Mouse (Mus musculus) G1E-ER4 (cell line): ENCODE measurements around the gene Spocd1. TPM values are rescaled to one million over a fixed set of nuclear protein-coding genes. Genes with fewer than 3 reads are reported as not detected.

Experiments
- GATA1 ChIP-seq: IDR thresholded peaks from one replicate; pipeline ENCODE4 v1.8.0; 2012; ENCODE audit warnings: low read length, inconsistent platforms
- polyA plus RNA-seq: library from polyadenylated mRNA; stranded (reverse); fragments of >175 nt; gene quantifications from 2 replicates; pipeline ENCODE4 v1.2.3, GENCODE M21; 2012

Gene Spocd1
- polyA plus RNA-seq, 1 experiment = not detected

GRCm38 (mm10) chr4:129983764-129984420, 54.8 kb downstream of the Spocd1 start:
- no peak for TF ChIP-seq GATA1

DNA sequence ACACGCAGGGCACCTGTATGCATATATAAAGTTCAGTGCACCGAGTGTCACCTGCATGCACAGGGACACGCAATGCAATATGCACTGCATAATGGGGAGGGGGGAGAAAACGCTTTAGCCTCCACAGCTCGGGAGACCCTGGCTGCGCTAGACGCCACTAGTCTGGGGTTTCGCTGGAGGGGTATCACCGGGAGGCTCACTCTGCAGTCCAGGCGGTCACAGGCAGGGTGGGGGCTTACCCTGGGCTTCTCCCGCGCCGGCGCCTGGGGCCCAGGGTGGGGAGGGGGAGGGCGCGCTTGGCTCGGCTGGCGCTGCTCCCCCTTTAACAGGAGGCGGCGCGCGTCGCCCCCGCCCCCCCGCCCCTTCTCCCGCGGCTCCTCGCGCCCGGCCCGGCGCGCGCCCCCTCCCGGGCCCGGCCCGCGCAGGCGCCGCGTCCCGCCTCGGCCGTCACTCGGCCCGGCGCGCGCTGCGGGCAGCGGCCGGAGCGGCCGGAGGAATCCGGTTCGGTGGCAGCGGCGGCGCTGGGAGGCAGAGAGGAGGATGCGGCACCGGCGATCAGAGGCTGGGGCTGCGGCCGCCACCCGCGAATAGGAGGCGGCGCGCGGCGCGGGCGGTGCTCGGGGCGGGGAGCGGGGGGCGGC, 55.5 kb downstream of the Spocd1 start, which contains the start of gene Adgrb2:
Gene Adgrb2, plus strand, starts transcription at position 450 of the 641 bp plus-strand sequence.
- no peak for TF ChIP-seq GATA1

GRCm38 (mm10) chr4:129985161-129985670, 56.2 kb downstream of the Spocd1 start:
- no peak for TF ChIP-seq GATA1

GRCm38 (mm10) chr4:129985671-129986441, 56.8 kb downstream of the Spocd1 start:
- no peak for TF ChIP-seq GATA1

- TF ChIP-seq GATA1 = no peak
These were observed 58.9 kb downstream of the Spocd1 start for GRCm38 (mm10) chr4:129987825-129988504.

DNA sequence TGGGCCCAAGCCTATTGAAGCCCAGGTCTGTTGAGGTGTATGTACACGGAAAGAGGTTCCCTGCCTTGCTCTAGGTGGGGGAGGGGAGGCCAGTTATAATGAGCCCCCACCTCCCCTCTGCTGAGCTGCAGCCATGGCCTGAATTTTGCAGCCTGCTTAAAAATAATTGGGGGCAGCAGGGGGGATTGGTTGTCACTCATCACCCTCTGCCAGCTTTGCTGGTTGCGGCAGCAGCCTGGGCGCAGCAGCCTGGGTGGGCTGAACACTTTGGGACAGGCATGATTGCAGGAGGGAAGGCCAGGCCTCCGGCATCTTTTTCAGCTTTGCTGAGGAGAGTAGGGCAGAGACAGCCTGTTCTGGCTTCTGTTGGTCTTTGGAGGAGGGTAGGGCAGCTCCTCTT, 60.9 kb downstream of the Spocd1 start:
- no peak for TF ChIP-seq GATA1

GRCm38 (mm10) chr4:129992720-129993119, 63.7 kb downstream of the Spocd1 start:
- no peak for TF ChIP-seq GATA1

GRCm38 (mm10) chr4:129993213-129993612, 64.2 kb downstream of the Spocd1 start:
- TF ChIP-seq GATA1 = no peak

DNA sequence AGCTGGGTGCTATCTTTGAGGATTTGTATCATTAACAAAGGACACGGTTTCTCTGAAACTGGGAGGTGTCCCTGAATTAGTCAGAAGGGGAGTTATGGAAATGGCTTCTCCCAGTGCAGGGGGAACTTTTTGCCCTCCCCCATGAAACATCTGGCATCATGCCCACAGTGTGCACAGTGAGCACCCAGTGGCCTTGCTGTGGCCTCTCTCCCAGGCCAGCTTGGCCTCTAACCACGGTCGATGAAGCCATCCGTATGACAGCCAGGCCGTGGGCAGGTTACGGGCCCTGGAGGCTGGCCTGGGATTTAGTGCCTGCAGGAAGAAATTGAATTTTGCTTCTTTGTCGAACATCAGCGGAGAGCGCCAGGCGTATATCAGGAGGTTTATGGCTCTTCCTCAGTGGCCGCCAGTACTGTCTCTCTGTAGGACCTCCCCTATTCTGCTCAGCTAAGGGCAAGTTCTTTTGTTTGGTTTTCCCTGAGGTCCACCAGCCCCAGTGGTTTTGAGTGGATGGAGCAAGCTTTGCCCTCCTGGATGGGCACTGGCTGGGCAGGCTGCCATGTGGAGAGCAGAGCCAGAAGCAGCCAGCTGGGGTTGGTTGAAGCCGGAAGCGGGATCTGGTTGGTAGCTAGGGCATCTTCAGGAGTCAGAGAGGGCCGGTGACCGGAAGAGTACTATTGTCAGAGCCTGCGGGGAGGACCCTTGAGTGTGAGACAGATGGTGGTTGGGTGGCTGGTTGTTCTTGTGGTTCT, 65.1 kb downstream of the Spocd1 start:
- no peak for TF ChIP-seq GATA1

DNA sequence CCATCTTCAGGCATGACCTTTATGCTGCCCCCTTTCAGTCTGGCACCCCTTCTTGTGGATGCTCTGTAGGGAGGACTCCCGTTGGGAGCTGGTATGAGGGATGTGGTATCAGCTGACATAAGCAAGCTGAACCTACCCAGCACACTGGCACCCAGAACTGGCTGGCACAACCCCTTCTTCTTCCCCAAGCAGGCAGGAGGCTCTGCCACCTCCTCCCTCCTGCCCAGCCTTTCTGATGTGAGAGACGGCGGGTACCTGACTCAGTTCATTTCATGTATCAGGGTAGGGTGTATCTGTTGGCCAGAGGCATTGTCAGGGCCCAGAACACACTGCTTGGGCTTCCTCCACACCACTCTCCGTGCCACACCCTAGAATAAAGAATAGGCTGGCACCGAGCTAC, 65.7 kb downstream of the Spocd1 start:
- no peak for TF ChIP-seq GATA1

- TF ChIP-seq GATA1 = no peak
These were observed 66.2 kb downstream of the Spocd1 start for GRCm38 (mm10) chr4:129995255-129995654.

- no peak for TF ChIP-seq GATA1
These were observed 67.0 kb downstream of the Spocd1 start for GRCm38 (mm10) chr4:129996015-129996414.

GRCm38 (mm10) chr4:129998124-129998523, 69.1 kb downstream of the Spocd1 start:
- TF ChIP-seq GATA1 = no peak

DNA sequence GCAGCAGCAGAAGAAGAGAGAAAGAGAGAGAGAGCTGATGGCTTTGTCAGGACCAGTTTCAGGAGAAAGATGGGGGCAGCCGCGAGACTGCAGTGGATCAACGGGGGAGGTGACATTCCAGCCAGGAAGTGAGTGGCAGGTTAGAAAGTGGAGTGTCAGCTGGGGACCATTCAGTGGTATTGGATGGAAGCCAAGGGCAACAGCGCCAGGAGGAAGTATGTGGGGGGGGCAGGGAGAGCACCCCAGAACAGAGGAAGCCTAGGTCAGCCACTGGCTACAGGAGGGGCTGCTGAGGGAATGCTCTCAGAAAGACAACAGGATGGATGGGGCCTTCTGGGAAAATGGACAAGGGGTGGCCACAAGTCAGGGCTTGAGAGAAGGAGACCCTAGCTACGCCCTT, 72.7 kb downstream of the Spocd1 start:
- no peak for TF ChIP-seq GATA1

DNA sequence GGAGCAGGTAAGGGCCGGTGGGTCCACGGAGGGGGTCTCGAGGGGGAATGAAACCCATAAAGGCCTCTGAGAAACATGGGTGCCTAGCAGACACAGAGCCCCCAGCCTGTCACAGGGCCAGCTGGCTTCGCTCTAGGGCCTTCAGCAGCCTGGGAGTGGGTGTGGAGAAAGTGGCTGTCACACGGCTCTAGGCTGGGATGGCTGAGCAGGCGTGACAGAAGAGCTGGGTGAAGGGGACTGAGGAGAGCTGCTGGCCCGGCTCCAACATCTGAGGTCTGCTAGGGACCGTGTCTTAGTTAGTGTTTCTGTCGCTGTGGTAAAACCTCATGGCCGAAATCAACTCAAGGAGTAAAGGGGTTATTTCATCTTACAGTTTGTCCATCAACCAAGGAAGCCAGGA, 73.1 kb downstream of the Spocd1 start:
- TF ChIP-seq GATA1 = no peak
